Mouse (Mus musculus) hindbrain, embryonic 11.5 days (tissue): ENCODE results near the gene Gm11444. TPM values are rescaled to one million over a fixed set of nuclear protein-coding genes. Genes with fewer than 3 reads are reported as not detected.
A peak's percentile ranks its signal among the peaks of the same experiment; 100 is the strongest.

Experiments
- ATAC-seq: fragments of 200-750 bp; cut with Nextera tagmentation; 2 replicates; pipeline ENCODE4 v1.8.0; 2017; ENCODE audit warnings: mild to moderate bottlenecking, moderate TSS enrichment, moderate library complexity; ENCODE audit not compliant: low FRiP score
- DNase-seq: peaks from one replicate; pipeline ENCODE4 v3.0.0-alpha.2; 2015; ENCODE audit warnings: low spot score
- H3K27ac ChIP-seq: fragments of 300-500 bp; sonication (generic); 2 replicates; pipeline ENCODE4 v1.5.1; 2014; ENCODE audit warnings: mild to moderate bottlenecking, low read depth, low read length
- H3K27me3 ChIP-seq: fragments of 300-500 bp; sonication (generic); 2 replicates; pipeline ENCODE4 v1.6.1; 2014; ENCODE audit warnings: mild to moderate bottlenecking, low read length, moderate library complexity, mixed read lengths; ENCODE audit not compliant: control insufficient read depth, insufficient read depth
- H3K36me3 ChIP-seq: fragments of 300-500 bp; sonication (generic); 2 replicates; pipeline ENCODE4 v1.6.1; 2014; ENCODE audit warnings: mild to moderate bottlenecking, low read length, moderate library complexity, mixed read lengths; ENCODE audit not compliant: control insufficient read depth, insufficient read depth
- H3K4me1 ChIP-seq: fragments of 300-500 bp; sonication (generic); replicated peaks from 2 replicates; pipeline ENCODE4 v1.6.1; 2014; ENCODE audit warnings: low read length, mixed read lengths; ENCODE audit not compliant: control insufficient read depth, insufficient read depth
- H3K4me2 ChIP-seq: fragments of 300-500 bp; sonication (generic); replicated peaks from 2 replicates; pipeline ENCODE4 v1.6.1; 2014; ENCODE audit warnings: mild to moderate bottlenecking, low read depth, low read length
- H3K4me3 ChIP-seq: fragments of 300-500 bp; sonication (generic); 2 replicates; pipeline ENCODE4 v1.5.1; 2014; ENCODE audit warnings: low read depth, low read length
- H3K9ac ChIP-seq: fragments of 300-500 bp; sonication (generic); 2 replicates; pipeline ENCODE4 v1.6.1; 2014; ENCODE audit warnings: low read depth, low read length
- H3K9me3 ChIP-seq: fragments of 300-500 bp; sonication (generic); 2 replicates; pipeline ENCODE4 v1.6.1; 2016; ENCODE audit warnings: low read length; ENCODE audit not compliant: control insufficient read depth
- WGBS: fragments of 180-500 bp; shearing (Covaris S2); extraction: QIAGEN DNeasy Blood & Tissue Kit; methylation state at CpG from one replicate; pipeline ENCODE4 v1.1.7; 2014; 5-methylcytosine and 5-hydroxymethylcytosine counted together
- polyA plus RNA-seq: library from polyadenylated mRNA; unstranded; fragments of >200 nt; fragmentation: Nextera tagmentation; extraction: Ambion mirVana; gene quantifications from 2 replicates; pipeline ENCODE4 v1.2.1, GENCODE M21; 2014

Gene Gm11444
- polyA plus RNA-seq, 1 experiment from 2014 or later = not detected

DNA sequence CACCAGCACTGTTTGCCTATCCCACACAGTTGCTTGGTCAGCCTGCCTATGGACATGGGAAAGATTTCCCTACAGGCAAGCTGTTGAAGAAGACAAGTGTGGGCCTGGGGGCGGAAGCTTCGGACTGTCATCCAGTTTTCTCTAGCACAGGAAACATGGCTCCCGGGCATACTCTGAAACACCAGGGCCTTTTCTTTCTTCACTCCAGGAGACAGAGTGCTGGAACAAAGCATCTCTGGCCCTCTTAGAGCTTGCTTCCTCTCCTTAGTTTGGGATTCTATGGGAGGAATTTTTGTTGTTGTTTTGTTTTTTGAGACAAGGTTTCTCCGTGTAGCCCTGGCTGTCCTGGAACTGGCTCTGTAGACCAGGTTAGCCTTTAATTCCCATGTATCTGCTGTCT, 34.4 kb upstream of the Gm11444 start:
- ATAC-seq (no peak), DNase-seq (no peak)
- H3K27ac ChIP-seq = no peak overlapping the region
- H3K4me1 ChIP-seq = peaks cover 4% of the 10 kb centered on the region; the same call in 1 of the 2 replicates
- peaks cover 42% of the 10 kb centered on the region for H3K27me3 ChIP-seq
- H3K9ac ChIP-seq = no peak overlapping the region
- no peak overlapping the region for H3K4me3 ChIP-seq
- H3K9me3 ChIP-seq = no peaks in the 10 kb centered on the region
- no peak overlapping the region for H3K4me2 ChIP-seq
- no peaks in the 10 kb centered on the region for H3K36me3 ChIP-seq
- 38% methylated on average over 4 of the region's 4 CpGs for WGBS

DNA sequence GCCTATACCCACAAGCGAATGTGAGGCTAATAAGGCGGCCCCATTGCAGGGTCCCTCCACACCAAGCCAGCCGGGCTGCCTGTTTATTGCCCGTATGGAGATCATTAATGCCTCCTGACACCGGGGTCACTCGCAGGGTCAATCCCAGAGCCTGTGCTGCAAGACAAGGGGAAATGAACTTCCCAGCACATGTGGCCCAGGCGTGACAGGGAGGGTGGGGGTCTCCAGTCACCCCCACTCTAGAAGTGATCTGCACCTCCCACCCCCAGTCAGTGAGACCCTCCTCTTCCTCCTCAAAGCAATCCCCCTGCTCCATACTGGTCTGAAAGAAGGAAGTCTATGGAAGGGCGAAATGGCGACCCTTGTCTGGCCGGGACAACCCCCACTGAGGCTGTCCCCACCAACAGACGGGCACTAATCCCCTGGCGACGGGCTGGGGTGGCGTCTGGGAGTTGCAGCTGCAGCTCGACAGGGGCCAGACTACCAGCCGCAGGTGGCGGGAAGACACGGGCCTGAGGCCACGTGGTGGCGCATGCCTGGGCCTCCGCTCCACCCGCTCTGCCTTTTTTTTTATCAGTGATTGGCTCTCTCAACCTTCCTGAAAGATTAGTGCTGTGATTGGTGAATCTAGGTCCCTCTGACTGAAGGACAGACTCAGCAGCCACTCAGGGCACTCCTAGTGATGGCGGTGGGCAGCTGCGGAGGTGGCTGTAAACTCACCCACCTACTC, 26.1 kb upstream of the Gm11444 start:
- WGBS = 59% methylated on average over 24 of the region's 24 CpGs
- H3K4me2 ChIP-seq = no peak overlapping the region
- no peak overlapping the region for H3K9ac ChIP-seq
- H3K4me1 ChIP-seq = no peaks in the 10 kb centered on the region
- DNase-seq (no peak), ATAC-seq (no peak)
- H3K27me3 ChIP-seq = no peaks in the 10 kb centered on the region
- H3K36me3 ChIP-seq = no peaks in the 10 kb centered on the region
- H3K4me3 ChIP-seq = no peak overlapping the region
- no peaks in the 10 kb centered on the region for H3K9me3 ChIP-seq
- no peak overlapping the region for H3K27ac ChIP-seq

DNA sequence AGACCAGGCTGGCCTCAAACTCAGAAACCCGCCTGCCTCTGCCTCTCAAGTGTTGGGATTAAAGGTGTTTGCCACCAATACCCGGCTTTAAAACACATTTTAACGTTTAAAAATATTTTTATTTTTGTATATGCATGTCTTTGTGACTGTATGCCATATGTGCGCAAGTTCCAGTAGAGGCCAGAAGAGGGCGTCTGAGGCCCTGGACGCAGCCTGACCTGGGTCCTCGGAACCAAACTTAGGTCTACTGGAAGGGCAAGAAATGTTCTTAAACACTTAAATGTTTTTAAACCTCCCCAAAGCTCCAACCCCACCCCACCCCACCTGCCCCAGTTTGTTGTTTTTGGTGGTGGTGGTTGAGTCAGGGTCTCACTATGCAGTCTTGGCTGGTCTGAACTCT, 14.2 kb upstream of the Gm11444 start:
- ATAC-seq = no peak
- Histone ChIP-seq H3K4me1 (no peaks in the 10 kb centered on the region), H3K9me3 (no peaks in the 10 kb centered on the region), H3K27ac (no peak overlapping the region), H3K27me3 (no peaks in the 10 kb centered on the region), H3K9ac (no peak overlapping the region), H3K4me3 (no peak overlapping the region), H3K4me2 (no peak overlapping the region), H3K36me3 (no peaks in the 10 kb centered on the region)
- no peak for DNase-seq
- WGBS = 37% methylated on average over 7 of the region's 7 CpGs

DNA sequence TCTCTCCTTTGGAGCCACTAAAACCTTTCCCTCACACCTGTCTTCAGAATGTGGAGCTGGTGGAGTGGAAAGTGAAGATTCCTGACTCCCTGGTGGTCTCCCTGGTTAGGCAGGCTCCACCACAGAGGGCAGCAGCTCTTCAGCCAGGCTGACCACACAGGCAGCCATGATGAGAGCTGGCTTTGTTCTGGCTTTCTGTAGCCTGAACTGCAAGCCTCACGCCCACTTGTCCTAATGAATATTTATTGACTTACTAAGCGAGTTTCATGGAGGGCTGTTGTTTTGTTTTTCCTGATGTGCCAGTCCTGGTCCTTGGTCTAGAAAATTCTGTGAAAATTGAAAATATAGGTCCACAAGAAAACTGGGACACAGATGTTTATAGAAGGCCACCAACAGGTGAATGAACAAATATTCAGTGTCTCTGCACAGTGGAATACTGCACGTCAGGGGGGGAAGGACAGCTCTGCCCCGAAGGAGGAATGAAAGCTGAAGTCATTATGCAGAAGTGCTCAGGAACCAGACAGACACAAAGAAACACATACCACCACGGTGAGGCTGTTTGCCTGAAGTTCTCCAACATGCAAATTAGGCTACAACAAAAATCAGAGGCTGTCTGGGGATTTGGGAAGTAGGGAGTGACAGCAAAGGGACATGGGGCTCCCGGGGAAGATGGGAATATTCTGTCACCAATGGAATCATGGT, 8.0 kb upstream of the Gm11444 start:
- H3K27me3 ChIP-seq = 0 out of 2 replicates have a peak, but pooled peaks cover 2% of the 10 kb centered on the region

DNA sequence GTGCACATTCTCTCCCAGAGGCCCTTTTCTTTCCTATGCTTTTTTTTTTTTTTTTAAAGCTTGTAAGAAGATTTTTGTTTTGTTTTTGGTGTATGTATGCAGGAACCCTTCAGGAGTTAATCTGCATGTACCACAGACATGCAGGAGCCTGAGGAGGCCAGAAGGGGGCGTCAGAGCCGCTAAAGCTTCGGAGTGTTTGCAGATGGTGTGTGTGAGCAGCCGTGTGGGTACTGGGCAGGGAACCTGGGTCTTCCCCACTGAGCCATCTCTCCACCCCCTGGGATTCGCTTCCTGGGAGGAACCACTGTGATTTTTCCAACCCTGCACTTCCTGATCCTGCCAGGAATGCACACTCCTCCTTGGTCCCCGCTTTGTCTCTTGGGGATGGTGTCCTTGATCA, 625 bp upstream of the Gm11444 start:
- H3K27ac ChIP-seq = no peak overlapping the region
- H3K9me3 ChIP-seq = no peaks in the 10 kb centered on the region
- 32% methylated on average over 6 of the region's 6 CpGs for WGBS
- peak; percentile 43 for DNase-seq
- no peak overlapping the region for H3K4me3 ChIP-seq
- H3K27me3 ChIP-seq = peaks cover 6% of the 10 kb centered on the region
- ATAC-seq = no peak
- no peak overlapping the region for H3K4me2 ChIP-seq
- H3K36me3 ChIP-seq = no peaks in the 10 kb centered on the region
- no peak overlapping the region for H3K9ac ChIP-seq
- no peaks in the 10 kb centered on the region for H3K4me1 ChIP-seq

More for the DNA sequence above, 8.0 kb upstream of the Gm11444 start:
- Histone ChIP-seq H3K9ac (0 out of 2 replicates have a peak overlapping the region, but pooled peaks have one; percentile 11), H3K4me2 (no peak overlapping the region; the same call in 1 of the 2 replicates), H3K36me3 (no peaks in the 10 kb centered on the region), H3K9me3 (no peaks in the 10 kb centered on the region), H3K4me3 (no peak overlapping the region), H3K27ac (no peak overlapping the region), H3K4me1 (no peaks in the 10 kb centered on the region; the same call in 1 of the 2 replicates)
- ATAC-seq (peak; percentile 73), DNase-seq (peak; percentile 68)
- 20% methylated on average over 6 of the region's 6 CpGs for WGBS

DNA sequence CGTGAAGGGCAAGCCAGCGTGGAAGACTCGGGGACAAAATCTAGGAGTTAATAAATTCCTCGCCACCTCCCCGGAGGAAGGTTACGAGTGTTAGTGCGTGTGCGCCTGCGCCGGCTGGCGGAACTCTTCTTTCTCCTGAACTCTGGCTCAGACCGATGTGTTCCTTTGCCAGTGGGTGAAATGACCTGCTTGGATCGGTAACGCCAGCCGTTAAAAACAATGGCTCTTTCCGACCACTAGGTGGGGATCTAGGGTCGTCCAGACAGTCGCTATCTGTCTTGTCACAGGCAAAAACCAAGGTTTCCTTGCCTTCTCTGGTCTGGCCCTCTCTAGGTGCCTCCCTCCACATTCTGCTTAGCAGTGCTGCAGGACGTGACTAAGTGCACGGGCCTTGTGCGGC, 1.1 kb downstream of the Gm11444 start:
- Histone ChIP-seq H3K27ac (no peak overlapping the region), H3K4me1 (no peaks in the 10 kb centered on the region), H3K9ac (peak overlapping the region; percentile 27; the same call in 1 of the 2 replicates), H3K27me3 (peaks cover 13% of the 10 kb centered on the region), H3K4me2 (peak overlapping the region; percentile 41), H3K9me3 (no peaks in the 10 kb centered on the region), H3K4me3 (peak overlapping the region; percentile 22), H3K36me3 (no peaks in the 10 kb centered on the region)
- WGBS = 3% methylated on average over 21 of the region's 21 CpGs
- DNase-seq = peak; percentile 88
- peak; percentile 63 for ATAC-seq

DNA sequence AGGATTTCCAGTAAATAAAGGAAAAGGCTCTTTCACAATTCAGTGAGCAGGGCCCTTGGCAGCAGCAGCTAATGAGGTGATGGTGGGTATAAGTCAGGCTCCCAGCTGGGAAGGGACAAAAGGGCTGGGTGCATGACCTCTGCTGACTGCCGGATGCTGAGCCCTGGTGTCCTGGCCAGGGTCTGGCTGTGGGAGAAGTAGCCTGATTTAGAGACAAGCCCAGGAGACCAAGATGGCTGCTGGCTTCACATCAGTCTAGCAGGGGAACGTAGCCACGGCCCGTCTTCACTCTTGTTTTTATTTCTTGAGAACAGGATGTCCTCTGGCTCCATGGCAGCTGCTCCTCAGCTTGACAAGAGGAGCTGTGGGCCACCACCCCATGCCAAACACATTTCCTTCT, 3.6 kb downstream of the Gm11444 start:
- Histone ChIP-seq H3K9ac (no peak overlapping the region), H3K36me3 (no peaks in the 10 kb centered on the region), H3K27ac (no peak overlapping the region), H3K4me1 (peaks cover 5% of the 10 kb centered on the region; the same call in 1 of the 2 replicates), H3K4me3 (no peak overlapping the region), H3K27me3 (peaks cover 31% of the 10 kb centered on the region), H3K9me3 (no peaks in the 10 kb centered on the region), H3K4me2 (no peak overlapping the region)
- DNase-seq = no peak
- 41% methylated on average over 4 of the region's 4 CpGs for WGBS
- no peak for ATAC-seq

DNA sequence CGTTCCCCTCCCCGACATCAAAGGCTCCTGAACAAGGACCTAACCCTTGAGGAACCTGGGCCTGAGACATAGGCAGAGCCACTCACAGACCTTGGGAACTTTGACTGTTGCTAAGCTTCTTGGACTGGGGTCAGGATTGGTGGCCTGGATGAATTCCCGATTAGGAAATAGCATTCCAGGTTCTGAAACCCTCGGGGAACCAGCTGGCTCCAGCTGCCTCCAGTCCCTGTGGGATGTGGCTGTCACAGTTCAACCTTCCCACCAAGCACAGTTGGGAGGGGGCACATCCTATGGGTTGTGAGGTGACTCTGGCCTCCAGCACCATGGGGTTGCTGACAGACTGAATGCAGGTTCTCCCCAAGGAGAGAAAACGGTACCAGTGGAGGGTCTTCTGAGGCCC, 4.2 kb downstream of the Gm11444 start:
- H3K9ac ChIP-seq = no peak overlapping the region
- H3K4me3 ChIP-seq = no peak overlapping the region
- H3K9me3 ChIP-seq = no peaks in the 10 kb centered on the region
- WGBS = 49% methylated on average over 5 of the region's 5 CpGs
- H3K27me3 ChIP-seq = peaks cover 36% of the 10 kb centered on the region
- DNase-seq (no peak), ATAC-seq (no peak)
- no peak overlapping the region for H3K27ac ChIP-seq
- H3K4me2 ChIP-seq = no peak overlapping the region
- no peaks in the 10 kb centered on the region for H3K36me3 ChIP-seq
- H3K4me1 ChIP-seq = peaks cover 5% of the 10 kb centered on the region; the same call in 1 of the 2 replicates
